In genomic region chr10:62739961-62740737, GRCm38 (mm10) we compare ENCODE assay signal across 10 mouse cellular contexts. TPM values are rescaled to one million over a fixed set of nuclear protein-coding genes. Genes with fewer than 3 reads are reported as not detected.
DNase-seq lines count a peak whose midpoint lies in the region; ATAC-seq lines count a peak whose summit lies in the region.
"Had no signal": no experiment of that assay in that cellular context is flagged by ENCODE, and none has a peak within 500 bp of the region (broad histone marks: within the 10 kb centered on the region; RNA-seq: fewer than 3 reads in every experiment).

No protein-coding gene starts in this region.

- H3K27me3 ChIP-seq in heart, embryonic 14.5 days (ENCODE audit: control insufficient read depth, insufficient read depth, low read length) = no peaks in the 10 kb centered on the region
- no peaks in the 10 kb centered on the region for H3K27me3 ChIP-seq in midbrain, embryonic 16.5 days (ENCODE audit: control insufficient read depth, insufficient read depth, low read depth, low read length)

- intact Hi-C loops in left cerebral cortex, postnatal 14 days (cut with DNase I) = no loop called here
- intact Hi-C loops in left cerebral cortex, postnatal 36 days (cut with DNase I) = no loop called here

- H3K36me3 ChIP-seq in heart, embryonic 14.5 days (ENCODE audit: control insufficient read depth, insufficient read depth, low read length) = peaks cover 49% of the 10 kb centered on the region
- peaks cover 27% of the 10 kb centered on the region for H3K36me3 ChIP-seq in midbrain, embryonic 16.5 days (ENCODE audit: control insufficient read depth, insufficient read depth, low read length)

- H3K4me3 ChIP-seq in heart, embryonic 14.5 days (ENCODE audit: control insufficient read depth in 1 of 2, insufficient read depth in 1 of 2, low read depth in 1 of 2, low read length in 2 of 2) = no peak overlapping the region
- no peak overlapping the region for H3K4me3 ChIP-seq in midbrain, embryonic 16.5 days (ENCODE audit: low read depth, low read length)

- WGBS in heart, embryonic 14.5 days = 38% methylated on average over 4 of the region's 4 CpGs
- WGBS in midbrain, embryonic 16.5 days = 53% methylated on average over 4 of the region's 4 CpGs

- ATAC-seq in heart, embryonic 14.5 days (ENCODE audit: insufficient number of reproducible peaks, insufficient read depth, low FRiP score, low read depth) = peak; percentile 66; the same call in 1 of the 2 replicates
- peak; percentile 62 for ATAC-seq in midbrain, embryonic 16.5 days

- peak overlapping the region in 1 of 2 experiments; percentile 41; a peak in 3 of 4 replicates for H3K27ac ChIP-seq in heart, embryonic 14.5 days (replicated peaks in 1 of 2; ENCODE audit: control insufficient read depth in 1 of 2, insufficient read depth in 1 of 2, low read depth in 2 of 2, low read length in 2 of 2)
- H3K27ac ChIP-seq in midbrain, embryonic 16.5 days (ENCODE audit: low read length) = peak overlapping the region; percentile 22; the same call in 1 of the 2 replicates
- H3K27ac ChIP-seq: kidney, postnatal 0 days had no signal

- DNase-seq in left cerebral cortex, postnatal 14 days (ENCODE audit: low spot score in 2 of 2) = peak; percentile 16 to 63
- no peak for DNase-seq in left cerebral cortex, postnatal 36 days (ENCODE audit: low spot score in 2 of 2)
- peak; percentile 34 for DNase-seq in cerebellum, adult 11 months
- no peak for DNase-seq in kidney, postnatal 25 days
- no peak for DNase-seq in kidney, postnatal 4 days
- DNase-seq in gastrocnemius, adult 8-10 months (ENCODE audit: low spot score in 2 of 2) = no peak
- DNase-seq: lung, embryonic 14.5 days had no signal

- H3K9ac ChIP-seq in heart, embryonic 14.5 days (ENCODE audit: low read length) = no peak overlapping the region
- H3K9ac ChIP-seq in midbrain, embryonic 16.5 days (ENCODE audit: low read depth, low read length) = no peak overlapping the region
- H3K9ac ChIP-seq: lung, embryonic 14.5 days had no signal

- 0 out of 4 replicates have a peak, but pooled peaks cover 2 to 3% of the 10 kb centered on the region in 2 experiments for H3K4me1 ChIP-seq in heart, embryonic 14.5 days (ENCODE audit: control insufficient read depth in 2 of 2, insufficient read depth in 2 of 2, low read length in 2 of 2)
- H3K4me1 ChIP-seq in midbrain, embryonic 16.5 days (ENCODE audit: control insufficient read depth, insufficient read depth, low read length) = no peaks in the 10 kb centered on the region

- no peaks in the 10 kb centered on the region for H3K9me3 ChIP-seq in heart, embryonic 14.5 days (ENCODE audit: control insufficient read depth, low read length)
- H3K9me3 ChIP-seq in midbrain, embryonic 16.5 days (replicated peaks; ENCODE audit: control insufficient read depth, low read length, poor library complexity, severe bottlenecking) = no peaks in the 10 kb centered on the region

- H3K4me2 ChIP-seq in heart, embryonic 14.5 days (ENCODE audit: low read length) = no peak overlapping the region
- no peak overlapping the region for H3K4me2 ChIP-seq in midbrain, embryonic 16.5 days (ENCODE audit: low read length)
- H3K4me2 ChIP-seq: lung, embryonic 14.5 days had no signal

RNA-seq across cellular contexts. Expression of gene Stox1, which starts 14.2 kb away (rescaled TPM):
- total RNA-seq in left cerebral cortex, postnatal 14 days (2021) = 1 to 10 TPM; 4.4 to 4.8 TPM
- total RNA-seq in left cerebral cortex, postnatal 36 days (2021) = 1 to 10 TPM; 5.0 to 7.4 TPM
- polyA plus RNA-seq in heart, embryonic 14.5 days (2014; fragmentation: Nextera tagmentation; extraction: Ambion mirVana) = 0.97 and 1.2 TPM in 2 replicates
- polyA plus RNA-seq in midbrain, embryonic 16.5 days (2015; fragmentation: Nextera tagmentation; extraction: Ambion mirVana) = 3.5 and 5.4 TPM in 2 replicates
- under 1 TPM; 0.12 to 0.27 (median 0.18) TPM for total RNA-seq in gastrocnemius, adult 8-10 months (2022)

RNA-seq across cellular contexts. Expression of gene Ccar1, which starts 51.9 kb away (rescaled TPM):
- total RNA-seq in left cerebral cortex, postnatal 14 days (2021) = 10 to 100 TPM; 55.9 to 60.1 TPM
- 10 to 100 TPM; 41.4 to 70.6 TPM for total RNA-seq in left cerebral cortex, postnatal 36 days (2021)
- polyA plus RNA-seq in heart, embryonic 14.5 days (2014; fragmentation: Nextera tagmentation; extraction: Ambion mirVana) = 90.8 and 93.4 TPM in 2 replicates
- polyA plus RNA-seq in midbrain, embryonic 16.5 days (2015; fragmentation: Nextera tagmentation; extraction: Ambion mirVana) = 88.7 and 102 TPM in 2 replicates
- 10 to 100 TPM; 18.3 to 22.5 (median 21.9) TPM for total RNA-seq in gastrocnemius, adult 8-10 months (2022)

Comparison
In these comparisons a context has a peak if more than half of its experiments do, and no peak if none do; other contexts are left out.
1. DNase-seq: peak in left cerebral cortex, postnatal 14 days (2 of 2) and cerebellum, adult 11 months (single experiment); none in left cerebral cortex, postnatal 36 days (0 of 2), kidney, postnatal 25 days (0 of 2), kidney, postnatal 4 days (0 of 2) and gastrocnemius, adult 8-10 months (0 of 2).
2. RNA of gene Stox1, which starts 14.2 kb away (total RNA-seq): 5.0 to 7.4 TPM in left cerebral cortex, postnatal 36 days and 4.4 to 4.8 TPM in left cerebral cortex, postnatal 14 days; 0.12 to 0.27 TPM in gastrocnemius, adult 8-10 months; every median in the first group is over 4 times any median in the second.